ENCODE assay signal across 34 mouse cellular contexts in genomic region chr19:10093829-10094228, GRCm38 (mm10). TPM values are rescaled to one million over a fixed set of nuclear protein-coding genes. Genes with fewer than 3 reads are reported as not detected.
"Had no signal": no experiment of that assay in that cellular context is flagged by ENCODE, and none has a peak within 500 bp of the region (broad histone marks: within the 10 kb centered on the region; RNA-seq: fewer than 3 reads in every experiment).

No protein-coding gene starts in this region.

- H3K4me2 ChIP-seq: heart, embryonic 11.5 days; heart, embryonic 12.5 days; heart, embryonic 15.5 days; hindbrain, embryonic 12.5 days; kidney, embryonic 15.5 days had no signal

- H3K9me3 ChIP-seq: heart, embryonic 10.5 days; heart, embryonic 12.5 days; heart, embryonic 13.5 days; heart, embryonic 15.5 days; hindbrain, embryonic 10.5 days; hindbrain, embryonic 12.5 days; hindbrain, embryonic 13.5 days; hindbrain, embryonic 15.5 days; intestine, embryonic 15.5 days; kidney, embryonic 15.5 days had no signal

- H3K27ac ChIP-seq: heart, embryonic 10.5 days; heart, embryonic 13.5 days; heart, embryonic 15.5 days; hindbrain, embryonic 10.5 days; hindbrain, embryonic 12.5 days; hindbrain, embryonic 13.5 days; hindbrain, embryonic 14.5 days; hindbrain, embryonic 15.5 days; hindbrain, postnatal 0 days; kidney, embryonic 15.5 days; kidney, postnatal 0 days; layer of hippocampus, adult 2 months had no signal

- H3K27me3 ChIP-seq: heart, embryonic 12.5 days; heart, embryonic 13.5 days; heart, embryonic 15.5 days; hindbrain, embryonic 12.5 days; hindbrain, embryonic 13.5 days; hindbrain, embryonic 15.5 days; intestine, embryonic 15.5 days; kidney, embryonic 15.5 days had no signal

- H3K4me3 ChIP-seq: heart, embryonic 10.5 days; heart, embryonic 12.5 days; heart, embryonic 13.5 days; heart, embryonic 15.5 days; hindbrain, embryonic 10.5 days; hindbrain, embryonic 12.5 days; hindbrain, embryonic 15.5 days; intestine, embryonic 15.5 days; kidney, embryonic 15.5 days; layer of hippocampus, adult 2 months had no signal

- DNase-seq: heart, postnatal 10 days; heart, postnatal 14 days; heart, postnatal 36 days; heart, postnatal 4 days; kidney, adult 11 months; kidney, adult 18-20 months; kidney, adult 2 months; kidney, adult 8-10 months; kidney, adult 9 months; kidney, postnatal 10 days; kidney, postnatal 14 days; kidney, postnatal 25 days; kidney, postnatal 36 days; kidney, postnatal 4 days; layer of hippocampus, adult 9-11 months; layer of hippocampus, postnatal 36 days had no signal

- ATAC-seq: hindbrain, embryonic 16.5 days; hindbrain, postnatal 0 days; inflammation-experienced regulatory T-cells, adult 6 months; intestine, postnatal 0 days had no signal

- H3K9ac ChIP-seq: heart, embryonic 15.5 days; hindbrain, embryonic 15.5 days; intestine, embryonic 15.5 days; kidney, embryonic 15.5 days had no signal

RNA-seq across cellular contexts. Expression of gene Fads3, which starts 52.5 kb away (rescaled TPM):
- polyA plus RNA-seq: inflammation-experienced regulatory T-cells, adult 6 months had no signal
